Mouse (Mus musculus) megakaryocyte, embryonic 14.5 days (primary cell): ENCODE results near the gene Nipal4.

Experiments
- FLI1 ChIP-seq: IDR thresholded peaks from 2 replicates; pipeline ENCODE4 v1.6.1; 2012; ENCODE audit warnings: low read length, inconsistent platforms, mixed read lengths
- GATA1 ChIP-seq: IDR thresholded peaks from 3 replicates; pipeline ENCODE4 v1.6.1; 2012; ENCODE audit warnings: mixed read lengths, low read length, inconsistent platforms, borderline replicate concordance

GRCm38 (mm10) chr11:46115011-46115410 is 51.3 kb downstream of the Nipal4 start:
- TF ChIP-seq GATA1 (no peak), FLI1 (no peak)
